Mouse (Mus musculus): ENCODE measurements at regions not wholly inside any gene's neighbourhood (a gene's known extent, or its start where the extent isn't known, plus 50 kb on each side); places are given as distances from the start of the nearest gene placed in this dataset.
"Not testable (repeated sequence)": the region's sequence is repeated elsewhere in the genome, so short reads cannot be mapped to it uniquely, and the experiment has no call there.

GRCm38 (mm10) chr10:104686669-104687068 is 492.8 kb downstream of the Gm4340 start:
- H3K27me3 ChIP-seq (replicated peaks; ENCODE audit: control insufficient read depth, insufficient read depth, low read length): no peaks in the 10 kb centered on the region
- no peaks in the 10 kb centered on the region for H3K9me3 ChIP-seq (ENCODE audit: control insufficient read depth, low read length)
- H3K4me1 ChIP-seq (ENCODE audit: control insufficient read depth, insufficient read depth, low read length): no peaks in the 10 kb centered on the region
- H3K9ac ChIP-seq (ENCODE audit: low read depth, low read length): no peak overlapping the region
- no peaks in the 10 kb centered on the region for H3K36me3 ChIP-seq (ENCODE audit: control insufficient read depth, insufficient read depth, low read length)
- H3K27ac ChIP-seq (ENCODE audit: low read length): no peak overlapping the region
- 94% methylated on average over 6 of the region's 6 CpGs for WGBS
- H3K4me3 ChIP-seq (ENCODE audit: low read length): no peak overlapping the region
- no peak overlapping the region for H3K4me2 ChIP-seq (ENCODE audit: low read depth, low read length)
- no peak for ATAC-seq

GRCm38 (mm10) chr10:104694974-104695373 is 501.1 kb downstream of the Gm4340 start:
- H3K4me2 ChIP-seq (ENCODE audit: low read depth, low read length): no peak overlapping the region
- H3K9me3 ChIP-seq (ENCODE audit: control insufficient read depth, low read length): no peaks in the 10 kb centered on the region
- no peaks in the 10 kb centered on the region for H3K4me1 ChIP-seq (ENCODE audit: control insufficient read depth, insufficient read depth, low read length)
- no peak overlapping the region for H3K9ac ChIP-seq (ENCODE audit: low read depth, low read length)
- H3K27ac ChIP-seq (ENCODE audit: low read length): no peak overlapping the region
- H3K4me3 ChIP-seq (ENCODE audit: low read length): no peak overlapping the region
- ATAC-seq: no peak
- 85% methylated on average over 3 of the region's 3 CpGs for WGBS
- H3K27me3 ChIP-seq (replicated peaks; ENCODE audit: control insufficient read depth, insufficient read depth, low read length): no peaks in the 10 kb centered on the region
- no peaks in the 10 kb centered on the region for H3K36me3 ChIP-seq (ENCODE audit: control insufficient read depth, insufficient read depth, low read length)

GRCm38 (mm10) chr10:104708926-104709325 is 515.1 kb downstream of the Gm4340 start:
- ATAC-seq: no peak
- Histone ChIP-seq H3K4me3 (ENCODE audit: low read length) (no peak overlapping the region), H3K27me3 (replicated peaks; ENCODE audit: control insufficient read depth, insufficient read depth, low read length) (no peaks in the 10 kb centered on the region), H3K4me1 (ENCODE audit: control insufficient read depth, insufficient read depth, low read length) (no peaks in the 10 kb centered on the region), H3K4me2 (ENCODE audit: low read depth, low read length) (no peak overlapping the region), H3K9ac (ENCODE audit: low read depth, low read length) (no peak overlapping the region), H3K9me3 (ENCODE audit: control insufficient read depth, low read length) (no peaks in the 10 kb centered on the region), H3K36me3 (ENCODE audit: control insufficient read depth, insufficient read depth, low read length) (no peaks in the 10 kb centered on the region), H3K27ac (ENCODE audit: low read length) (no peak overlapping the region)

- not testable (repeated sequence) for H3K27ac ChIP-seq (ENCODE audit: low read length); H3K4me2 ChIP-seq (ENCODE audit: low read depth, low read length); H3K4me3 ChIP-seq (ENCODE audit: low read length); H3K36me3 ChIP-seq (ENCODE audit: control insufficient read depth, insufficient read depth, low read length); H3K9ac ChIP-seq (ENCODE audit: low read depth, low read length); ATAC-seq; H3K27me3 ChIP-seq (replicated peaks; ENCODE audit: control insufficient read depth, insufficient read depth, low read length); H3K4me1 ChIP-seq (ENCODE audit: control insufficient read depth, insufficient read depth, low read length); H3K9me3 ChIP-seq (ENCODE audit: control insufficient read depth, low read length)
- 69% methylated on average over 5 of the region's 5 CpGs for WGBS
These were observed 519.6 kb downstream of the Gm4340 start for GRCm38 (mm10) chr10:104713281-104713915.
